Mouse (Mus musculus) brain, embryonic 14.5 days (tissue): ENCODE results near the gene Gm36210. TPM values are rescaled to one million over a fixed set of nuclear protein-coding genes. Genes with fewer than 3 reads are reported as not detected.

Source experiments
- DNase-seq: peaks from one replicate; pipeline ENCODE4 v3.0.0-alpha.2; 2011; ENCODE audit warnings: low read depth
- CTCF ChIP-seq: fragments of 200-500 bp; IDR thresholded peaks from 2 replicates; pipeline ENCODE4 v1.5.1; 2012; ENCODE audit warnings: inconsistent platforms, mild to moderate bottlenecking, moderate library complexity, borderline replicate concordance; ENCODE audit not compliant: insufficient read depth, insufficient read length; ENCODE audit errors: extremely low read depth
- POLR2A ChIP-seq: fragments of 200-500 bp; IDR thresholded peaks from 2 replicates; pipeline ENCODE4 v1.6.1; 2012; ENCODE audit warnings: mild to moderate bottlenecking, inconsistent platforms, borderline replicate concordance; ENCODE audit not compliant: poor library complexity, insufficient read depth, insufficient read length, severe bottlenecking; ENCODE audit errors: extremely low read depth
- polyA plus RNA-seq: library from polyadenylated mRNA; depleted of rRNA; stranded (reverse); fragments of >200 nt; gene quantifications from 2 replicates; pipeline ENCODE4 v1.2.3, GENCODE M21; 2012

Gm36210 gene
- polyA plus RNA-seq, 1 experiment, result 0.77 TPM

DNA sequence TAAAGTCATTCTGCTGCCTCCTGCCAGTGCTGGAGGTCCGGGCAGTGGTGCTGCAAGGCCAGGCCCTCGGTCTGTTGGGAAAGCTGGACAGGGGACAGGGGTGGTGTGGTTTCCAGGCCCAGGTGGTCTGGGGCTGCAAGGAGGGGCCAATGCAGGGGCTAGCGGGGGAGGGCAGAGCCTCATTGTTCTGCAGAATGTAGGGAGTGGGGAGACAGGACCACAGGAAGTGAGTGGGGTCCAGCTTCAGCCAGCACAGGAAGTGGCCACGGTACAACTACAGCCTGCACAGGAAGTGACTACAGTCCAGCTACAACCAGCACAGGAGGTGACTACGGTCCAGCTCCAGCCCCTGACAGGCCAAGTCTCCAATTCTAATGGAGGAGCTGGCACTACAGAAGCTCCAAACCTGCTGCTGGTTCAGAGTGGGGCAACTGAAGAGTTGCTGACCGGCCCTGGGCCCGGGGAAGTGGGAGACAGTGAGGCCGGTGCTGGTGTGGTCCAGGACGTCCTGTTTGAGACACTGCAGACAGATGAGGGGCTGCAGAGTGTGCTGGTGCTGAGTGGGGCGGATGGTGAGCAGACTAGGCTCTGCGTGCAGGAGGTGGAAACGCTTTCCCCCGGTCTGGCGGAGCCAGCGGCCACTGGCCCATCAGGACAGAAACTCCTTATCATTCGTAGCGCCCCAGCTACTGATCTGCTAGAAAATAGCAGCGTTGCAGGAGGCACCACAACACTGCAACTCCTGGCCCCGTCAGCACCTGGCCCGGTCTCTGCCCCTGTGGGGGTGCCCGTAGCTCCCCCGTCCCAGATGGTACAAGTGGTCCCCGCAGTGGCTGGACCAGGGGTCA, 14.9 kb upstream of the Gm36210 start:
- TF ChIP-seq CTCF (no peak), POLR2A (no peak)
- no peak for DNase-seq

DNA sequence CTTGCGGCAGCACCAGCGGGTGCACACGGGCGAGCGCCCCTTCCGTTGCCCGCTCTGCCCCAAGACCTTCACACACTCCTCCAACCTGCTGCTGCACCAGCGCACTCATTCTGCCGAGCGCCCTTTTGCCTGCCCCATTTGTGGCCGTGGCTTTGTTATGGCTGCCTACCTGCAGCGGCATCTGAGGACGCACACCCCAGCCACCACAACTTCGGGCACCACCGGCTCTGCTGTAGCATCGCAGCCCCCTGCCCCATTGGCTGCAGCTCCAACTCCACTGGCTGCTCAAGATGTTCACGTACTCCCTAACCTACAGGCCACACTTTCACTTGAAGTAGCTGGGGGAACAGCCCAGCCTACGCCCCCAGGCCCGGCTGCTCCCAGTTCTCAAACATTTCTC, 14.2 kb upstream of the Gm36210 start:
- DNase-seq, result no peak
- TF ChIP-seq CTCF, result no peak
- TF ChIP-seq POLR2A, result no peak

DNA sequence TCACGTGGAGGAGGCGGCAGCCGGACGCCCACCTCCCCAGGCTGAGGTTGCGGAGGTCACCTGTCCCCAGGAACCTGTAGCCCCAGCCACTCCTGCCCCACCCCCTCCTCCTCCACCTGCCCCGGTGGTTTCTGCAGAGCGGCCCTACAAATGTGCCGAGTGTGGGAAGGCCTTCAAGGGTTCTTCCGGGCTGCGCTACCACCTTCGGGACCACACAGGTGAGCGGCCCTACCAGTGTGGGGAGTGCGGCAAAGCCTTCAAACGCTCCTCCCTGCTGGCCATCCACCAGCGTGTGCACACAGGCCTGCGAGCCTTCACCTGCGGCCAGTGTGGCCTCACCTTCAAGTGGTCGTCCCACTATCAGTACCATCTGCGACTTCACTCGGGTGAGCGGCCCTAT, 13.7 kb upstream of the Gm36210 start:
- TF ChIP-seq POLR2A (no peak), CTCF (no peak)
- no peak for DNase-seq

DNA sequence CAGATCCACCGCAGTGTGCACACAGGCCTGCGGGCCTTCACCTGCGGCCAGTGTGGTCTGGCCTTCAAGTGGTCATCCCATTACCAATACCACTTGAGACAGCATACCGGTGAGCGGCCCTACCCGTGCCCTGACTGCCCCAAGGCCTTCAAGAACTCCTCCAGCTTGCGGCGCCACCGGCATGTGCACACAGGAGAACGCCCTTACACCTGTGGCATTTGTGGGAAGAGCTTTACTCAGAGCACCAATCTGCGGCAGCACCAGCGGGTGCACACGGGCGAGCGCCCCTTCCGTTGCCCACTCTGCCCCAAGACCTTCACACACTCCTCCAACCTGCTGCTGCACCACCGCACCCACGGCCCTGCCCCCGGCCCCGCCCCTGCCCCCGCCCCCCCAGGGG, 12.8 kb upstream of the Gm36210 start:
- DNase-seq, result no peak
- TF ChIP-seq CTCF (no peak), POLR2A (no peak)

DNA sequence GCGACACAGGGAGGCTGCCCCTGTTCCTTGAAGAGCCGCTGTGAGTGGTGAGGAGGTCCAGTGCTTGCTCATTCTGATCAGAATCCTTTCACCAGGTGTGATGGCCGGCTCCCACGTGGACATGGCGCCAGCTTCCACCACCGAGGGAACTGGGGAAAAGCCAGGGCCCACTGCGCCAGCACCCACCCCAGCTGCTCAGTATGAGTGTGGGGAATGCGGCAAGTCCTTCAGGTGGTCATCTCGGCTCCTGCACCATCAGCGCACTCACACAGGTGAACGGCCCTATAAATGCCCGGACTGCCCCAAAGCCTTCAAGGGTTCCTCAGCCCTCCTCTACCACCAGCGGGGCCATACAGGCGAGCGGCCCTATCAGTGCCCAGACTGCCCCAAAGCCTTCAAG, 12.4 kb upstream of the Gm36210 start:
- no peak for DNase-seq

DNA sequence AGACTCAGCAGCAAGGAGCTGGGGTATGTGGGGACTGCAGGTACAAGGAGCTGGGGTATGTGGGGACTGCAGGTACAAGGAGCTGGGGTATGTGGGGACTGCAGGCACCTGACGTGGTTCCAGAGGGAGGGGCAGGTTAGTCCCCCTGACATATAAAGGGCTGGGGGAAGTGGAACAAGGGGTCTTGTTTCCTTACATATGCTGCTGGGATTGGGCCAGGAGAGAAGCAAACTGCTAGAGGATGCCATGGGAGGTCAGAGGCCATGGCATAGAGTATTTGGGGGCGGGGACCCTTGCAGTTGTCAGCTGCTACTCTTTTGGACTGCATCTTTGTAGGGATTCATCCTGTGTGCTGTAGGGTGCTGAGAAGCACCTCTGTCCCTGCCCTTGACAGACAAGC, 11.2 kb upstream of the Gm36210 start:
- TF ChIP-seq CTCF, result no peak
- TF ChIP-seq POLR2A, result no peak
- DNase-seq, result no peak

More for the DNA sequence above, 12.4 kb upstream of the Gm36210 start:
- TF ChIP-seq POLR2A (no peak), CTCF (no peak)

DNA sequence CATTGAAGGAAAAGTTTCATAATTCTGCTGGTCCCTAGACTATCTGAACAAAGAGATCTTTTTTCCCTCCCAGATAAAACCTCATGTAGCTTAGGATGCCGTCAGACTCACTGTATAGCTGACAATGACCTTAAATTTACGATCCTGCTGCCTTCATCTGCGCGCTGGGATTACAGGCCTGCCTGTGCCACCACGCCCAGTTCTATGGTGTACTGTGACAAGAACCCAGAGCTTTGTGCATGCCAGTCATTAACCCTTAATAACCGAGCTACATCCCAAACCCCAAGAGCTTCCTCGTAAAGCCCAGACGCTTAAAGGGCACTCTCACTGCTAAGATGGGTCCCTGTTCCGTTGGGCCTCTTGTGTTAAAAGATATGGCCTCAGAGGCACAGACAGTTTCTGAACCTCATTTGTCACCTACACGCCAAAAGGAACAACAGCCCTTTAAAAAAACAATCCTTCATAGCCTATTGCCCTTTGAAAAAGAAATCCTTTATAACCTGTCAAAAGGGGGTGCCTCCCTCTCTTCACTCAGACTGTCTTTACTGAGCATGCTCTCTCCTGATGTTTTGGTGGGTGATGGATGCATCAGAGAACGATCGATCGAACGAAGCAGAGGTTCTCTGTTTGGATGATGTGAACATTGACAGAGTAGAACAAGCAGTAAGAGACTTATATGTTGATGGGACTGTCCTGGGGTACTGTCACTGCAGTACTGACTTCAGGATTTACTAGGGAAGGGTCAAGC, 9.5 kb upstream of the Gm36210 start:
- TF ChIP-seq POLR2A (no peak), CTCF (no peak)
- DNase-seq, result peak; percentile 77

DNA sequence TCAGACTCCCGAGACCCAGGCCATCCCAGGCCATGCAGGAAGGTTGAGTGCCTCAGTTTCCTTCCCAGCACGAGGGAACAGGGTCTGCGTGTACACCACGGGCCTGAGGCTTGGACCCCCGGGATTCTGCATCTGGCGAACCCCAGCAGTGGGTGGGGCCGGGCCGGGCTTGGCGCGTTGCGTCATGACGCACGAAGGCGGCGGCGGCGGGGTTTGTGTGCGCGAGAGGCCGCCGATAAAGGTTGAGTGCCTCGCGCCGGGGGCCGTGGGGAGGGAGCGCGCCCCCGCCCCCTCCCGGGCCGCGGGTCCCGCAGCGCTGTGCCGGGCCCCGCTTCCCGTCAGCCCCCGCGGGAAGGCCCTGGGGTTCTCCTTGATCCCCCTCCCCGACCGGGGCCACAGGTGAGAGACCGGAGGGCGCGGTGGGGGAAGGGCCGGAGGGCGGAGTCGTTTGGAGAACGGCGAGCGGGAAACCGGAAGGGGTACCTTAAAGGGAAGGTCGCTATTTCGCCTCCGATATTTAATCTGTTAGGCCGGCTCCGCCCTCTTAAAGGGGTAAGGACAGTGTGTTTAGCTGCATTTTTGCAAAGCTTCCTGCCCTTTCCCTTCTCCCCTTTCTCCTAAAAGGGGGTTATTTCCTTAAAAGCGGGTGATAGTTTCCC, 8.8 kb upstream of the Gm36210 start, which contains the start of gene Zfp628:
Gene Zfp628, plus strand, starts transcription at position 211 of the 659 bp plus-strand sequence.
- TF ChIP-seq POLR2A (peak; percentile 89), CTCF (no peak)
- peak; percentile 98 for DNase-seq

DNA sequence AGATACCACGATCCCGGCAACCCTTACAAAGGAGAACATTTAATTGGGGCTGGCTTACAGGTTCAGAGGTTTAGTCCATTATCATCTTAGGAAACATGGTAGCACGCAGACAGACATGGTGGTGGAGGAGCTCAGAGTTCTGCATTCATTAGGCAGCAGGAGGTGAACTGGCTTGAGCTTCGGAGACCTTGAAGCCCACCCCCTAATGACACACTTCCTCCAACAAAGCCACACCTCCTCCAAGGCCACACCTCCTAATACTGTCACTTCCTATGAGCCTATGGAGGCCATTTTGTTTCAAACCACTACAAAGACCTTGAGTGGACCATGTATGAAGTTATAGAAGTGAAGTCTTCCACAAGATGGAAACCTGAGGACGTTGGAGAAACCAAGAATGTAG, 5.9 kb upstream of the Gm36210 start:
- TF ChIP-seq POLR2A (no peak), CTCF (no peak)
- DNase-seq, result peak; percentile 43

DNA sequence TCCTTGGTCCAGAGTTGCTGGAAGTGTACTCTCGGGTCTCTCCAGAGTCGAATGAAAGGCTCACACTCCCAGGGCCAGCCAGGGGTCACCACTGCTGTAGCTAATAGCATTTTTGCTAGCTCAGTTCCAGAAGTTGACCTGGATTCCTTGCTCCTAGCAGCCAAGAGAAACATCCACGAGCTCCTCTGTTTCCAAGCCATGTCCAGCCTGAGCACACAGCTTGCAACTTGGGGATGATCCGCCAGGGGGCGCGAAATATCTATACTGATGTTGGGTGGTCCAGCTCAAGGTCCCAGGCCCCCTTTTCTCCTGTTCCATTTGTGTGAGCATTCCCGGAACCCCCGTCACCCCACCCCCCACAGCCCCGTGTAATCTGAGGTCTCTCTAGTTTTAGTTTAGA, 5.2 kb upstream of the Gm36210 start:
- TF ChIP-seq POLR2A, result no peak
- TF ChIP-seq CTCF, result peak; percentile 76
- DNase-seq, result peak; percentile 66

DNA sequence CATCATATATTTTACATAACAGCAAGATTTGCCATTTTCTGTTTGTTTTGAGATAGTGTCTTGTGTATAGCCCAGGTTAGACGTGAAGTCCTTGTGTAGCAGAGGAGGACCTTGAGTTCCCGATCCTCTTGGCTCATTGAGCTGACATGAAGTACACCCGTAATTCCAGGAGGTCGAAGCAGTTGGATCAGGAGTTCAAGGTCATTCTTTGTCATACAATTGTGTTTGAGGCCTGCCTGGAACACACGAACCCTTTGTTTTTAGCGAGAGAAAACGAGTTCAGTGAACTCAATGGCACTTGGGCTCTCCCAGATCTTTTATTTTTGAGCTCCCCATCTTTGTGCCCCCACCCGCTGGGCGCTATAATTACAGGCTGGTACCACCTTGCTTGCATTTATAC, 3.9 kb downstream of the Gm36210 start:
- no peak for TF ChIP-seq CTCF
- TF ChIP-seq POLR2A, result no peak
- DNase-seq, result no peak
